Mouse (Mus musculus): ENCODE measurements at regions not wholly inside any gene's neighbourhood (a gene's known extent, or its start where the extent isn't known, plus 50 kb on each side); places are given as distances from the start of the nearest gene placed in this dataset.
A peak's percentile ranks its signal among the peaks of the same experiment; 100 is the strongest.

- 54% methylated on average over 17 of the region's 17 CpGs for WGBS
- no peak overlapping the region for H3K4me3 ChIP-seq (replicated peaks; ENCODE audit: low read length)
- peak overlapping the region; percentile 68 for H3K27ac ChIP-seq
- H3K4me2 ChIP-seq (replicated peaks): peak overlapping the region; percentile 13; the same call in 1 of the 2 replicates
- H3K36me3 ChIP-seq (replicated peaks; ENCODE audit: control insufficient read depth, insufficient read depth): no peaks in the 10 kb centered on the region
- peaks cover 13% of the 10 kb centered on the region for H3K4me1 ChIP-seq (replicated peaks; ENCODE audit: control insufficient read depth, insufficient read depth, low read length)
- no peak overlapping the region for H3K9ac ChIP-seq
- DNase-seq (ENCODE audit: low spot score) (no peak), ATAC-seq (ENCODE audit: low FRiP score) (peak; percentile 37; the same call in 1 of the 2 replicates)
- no peaks in the 10 kb centered on the region for H3K9me3 ChIP-seq (ENCODE audit: control insufficient read depth, low read length)
- no peaks in the 10 kb centered on the region for H3K27me3 ChIP-seq (ENCODE audit: control insufficient read depth, insufficient read depth, low read length)
These were observed 71.4 kb upstream of the Krr1 start for GRCm38 (mm10) chr10:111900723-111901716.

- Histone ChIP-seq H3K9me3 (ENCODE audit: control insufficient read depth, low read length) (no peaks in the 10 kb centered on the region), H3K9ac (no peak overlapping the region), H3K27ac (no peak overlapping the region), H3K4me1 (replicated peaks; ENCODE audit: control insufficient read depth, insufficient read depth, low read length) (peaks cover 13% of the 10 kb centered on the region), H3K36me3 (replicated peaks; ENCODE audit: control insufficient read depth, insufficient read depth) (no peaks in the 10 kb centered on the region), H3K27me3 (ENCODE audit: control insufficient read depth, insufficient read depth, low read length) (no peaks in the 10 kb centered on the region), H3K4me2 (replicated peaks) (no peak overlapping the region), H3K4me3 (replicated peaks; ENCODE audit: low read length) (no peak overlapping the region)
- DNase-seq (ENCODE audit: low spot score) (no peak), ATAC-seq (ENCODE audit: low FRiP score) (no peak)
- WGBS: 92% methylated on average over 8 of the region's 8 CpGs
These were observed 68.5 kb upstream of the Krr1 start for GRCm38 (mm10) chr10:111903956-111904355.

- no peak overlapping the region for H3K9ac ChIP-seq
- no peak overlapping the region for H3K4me2 ChIP-seq (replicated peaks)
- H3K36me3 ChIP-seq (replicated peaks; ENCODE audit: control insufficient read depth, insufficient read depth): no peaks in the 10 kb centered on the region
- H3K4me1 ChIP-seq (replicated peaks; ENCODE audit: control insufficient read depth, insufficient read depth, low read length): no peaks in the 10 kb centered on the region
- ATAC-seq (ENCODE audit: low FRiP score) (no peak), DNase-seq (ENCODE audit: low spot score) (no peak)
- 79% methylated on average over 5 of the region's 5 CpGs for WGBS
- no peaks in the 10 kb centered on the region for H3K27me3 ChIP-seq (ENCODE audit: control insufficient read depth, insufficient read depth, low read length)
- H3K4me3 ChIP-seq (replicated peaks; ENCODE audit: low read length): no peak overlapping the region
- H3K9me3 ChIP-seq (ENCODE audit: control insufficient read depth, low read length): no peaks in the 10 kb centered on the region
- H3K27ac ChIP-seq: no peak overlapping the region
These were observed 64.6 kb upstream of the Krr1 start for GRCm38 (mm10) chr10:111907836-111908235.

GRCm38 (mm10) chr10:111912561-111912960 lies 59.9 kb upstream of the Krr1 start:
- Histone ChIP-seq H3K4me3 (replicated peaks; ENCODE audit: low read length) (no peak overlapping the region), H3K36me3 (replicated peaks; ENCODE audit: control insufficient read depth, insufficient read depth) (no peaks in the 10 kb centered on the region), H3K4me1 (replicated peaks; ENCODE audit: control insufficient read depth, insufficient read depth, low read length) (no peaks in the 10 kb centered on the region), H3K27ac (no peak overlapping the region), H3K4me2 (replicated peaks) (no peak overlapping the region), H3K27me3 (ENCODE audit: control insufficient read depth, insufficient read depth, low read length) (no peaks in the 10 kb centered on the region), H3K9ac (no peak overlapping the region), H3K9me3 (ENCODE audit: control insufficient read depth, low read length) (no peaks in the 10 kb centered on the region)
- no peak for ATAC-seq (ENCODE audit: low FRiP score)
- no peak for DNase-seq (ENCODE audit: low spot score)
- 57% methylated on average over 6 of the region's 6 CpGs for WGBS

GRCm38 (mm10) chr10:111913066-111913785 lies 59.2 kb upstream of the Krr1 start:
- H3K27ac ChIP-seq: no peak overlapping the region
- no peaks in the 10 kb centered on the region for H3K27me3 ChIP-seq (ENCODE audit: control insufficient read depth, insufficient read depth, low read length)
- H3K9me3 ChIP-seq (ENCODE audit: control insufficient read depth, low read length): no peaks in the 10 kb centered on the region
- no peak overlapping the region for H3K4me3 ChIP-seq (replicated peaks; ENCODE audit: low read length)
- no peaks in the 10 kb centered on the region for H3K4me1 ChIP-seq (replicated peaks; ENCODE audit: control insufficient read depth, insufficient read depth, low read length)
- no peaks in the 10 kb centered on the region for H3K36me3 ChIP-seq (replicated peaks; ENCODE audit: control insufficient read depth, insufficient read depth)
- ATAC-seq (ENCODE audit: low FRiP score) (no peak), DNase-seq (ENCODE audit: low spot score) (no peak)
- no peak overlapping the region for H3K4me2 ChIP-seq (replicated peaks)
- 66% methylated on average over 20 of the region's 20 CpGs for WGBS
- H3K9ac ChIP-seq: no peak overlapping the region

- Histone ChIP-seq H3K4me1 (replicated peaks; ENCODE audit: control insufficient read depth, insufficient read depth, low read length) (no peaks in the 10 kb centered on the region), H3K9me3 (ENCODE audit: control insufficient read depth, low read length) (no peaks in the 10 kb centered on the region), H3K9ac (no peak overlapping the region), H3K36me3 (replicated peaks; ENCODE audit: control insufficient read depth, insufficient read depth) (no peaks in the 10 kb centered on the region), H3K4me2 (replicated peaks) (no peak overlapping the region), H3K4me3 (replicated peaks; ENCODE audit: low read length) (no peak overlapping the region), H3K27me3 (ENCODE audit: control insufficient read depth, insufficient read depth, low read length) (no peaks in the 10 kb centered on the region), H3K27ac (no peak overlapping the region)
- WGBS: 87% methylated on average over 4 of the region's 4 CpGs
- DNase-seq (ENCODE audit: low spot score) (no peak), ATAC-seq (ENCODE audit: low FRiP score) (no peak)
These were observed 58.2 kb upstream of the Krr1 start for GRCm38 (mm10) chr10:111914231-111914630.

- ATAC-seq (ENCODE audit: low FRiP score) (no peak), DNase-seq (ENCODE audit: low spot score) (no peak)
- no peak overlapping the region for H3K4me2 ChIP-seq (replicated peaks)
- H3K9ac ChIP-seq: no peak overlapping the region
- 25% methylated on average over 3 of the region's 3 CpGs for WGBS
- H3K4me1 ChIP-seq (replicated peaks; ENCODE audit: control insufficient read depth, insufficient read depth, low read length): peaks cover 9% of the 10 kb centered on the region; the same call in 1 of the 2 replicates
- no peak overlapping the region for H3K27ac ChIP-seq
- no peak overlapping the region for H3K4me3 ChIP-seq (replicated peaks; ENCODE audit: low read length)
- H3K27me3 ChIP-seq (ENCODE audit: control insufficient read depth, insufficient read depth, low read length): no peaks in the 10 kb centered on the region
- H3K9me3 ChIP-seq (ENCODE audit: control insufficient read depth, low read length): no peaks in the 10 kb centered on the region
- H3K36me3 ChIP-seq (replicated peaks; ENCODE audit: control insufficient read depth, insufficient read depth): no peaks in the 10 kb centered on the region
These were observed 54.4 kb upstream of the Krr1 start for GRCm38 (mm10) chr10:111918071-111918507.

GRCm38 (mm10) chr10:111919475-111919874 lies 53.0 kb upstream of the Krr1 start:
- H3K4me1 ChIP-seq (replicated peaks; ENCODE audit: control insufficient read depth, insufficient read depth, low read length): peaks cover 10% of the 10 kb centered on the region; the same call in 1 of the 2 replicates
- no peak overlapping the region for H3K9ac ChIP-seq
- no peak overlapping the region for H3K27ac ChIP-seq
- no peaks in the 10 kb centered on the region for H3K36me3 ChIP-seq (replicated peaks; ENCODE audit: control insufficient read depth, insufficient read depth)
- WGBS: 85% methylated on average over 2 of the region's 2 CpGs
- DNase-seq (ENCODE audit: low spot score) (no peak), ATAC-seq (ENCODE audit: low FRiP score) (no peak)
- no peak overlapping the region for H3K4me2 ChIP-seq (replicated peaks)
- no peaks in the 10 kb centered on the region for H3K9me3 ChIP-seq (ENCODE audit: control insufficient read depth, low read length)
- H3K4me3 ChIP-seq (replicated peaks; ENCODE audit: low read length): no peak overlapping the region
- no peaks in the 10 kb centered on the region for H3K27me3 ChIP-seq (ENCODE audit: control insufficient read depth, insufficient read depth, low read length)

GRCm38 (mm10) chr10:111921492-111921891 lies 51.0 kb upstream of the Krr1 start:
- WGBS: 87% methylated on average over 9 of the region's 9 CpGs
- Histone ChIP-seq H3K4me1 (replicated peaks; ENCODE audit: control insufficient read depth, insufficient read depth, low read length) (peaks cover 19% of the 10 kb centered on the region; the same call in 1 of the 2 replicates), H3K9me3 (ENCODE audit: control insufficient read depth, low read length) (no peaks in the 10 kb centered on the region), H3K27ac (no peak overlapping the region), H3K4me2 (replicated peaks) (no peak overlapping the region), H3K4me3 (replicated peaks; ENCODE audit: low read length) (no peak overlapping the region), H3K9ac (no peak overlapping the region), H3K36me3 (replicated peaks; ENCODE audit: control insufficient read depth, insufficient read depth) (no peaks in the 10 kb centered on the region), H3K27me3 (ENCODE audit: control insufficient read depth, insufficient read depth, low read length) (no peaks in the 10 kb centered on the region)
- DNase-seq (ENCODE audit: low spot score) (no peak), ATAC-seq (ENCODE audit: low FRiP score) (no peak)
